In genomic region chr16:31878052-31878451, GRCm38 (mm10) we compare ENCODE assay signal across 27 mouse cellular contexts. TPM values are rescaled to one million over a fixed set of nuclear protein-coding genes. Genes with fewer than 3 reads are reported as not detected.
DNase-seq lines count a peak whose midpoint lies in the region; TF ChIP-seq lines count a peak whose summit lies in the region.
"Had no signal": no experiment of that assay in that cellular context is flagged by ENCODE, and none has a peak within 500 bp of the region (broad histone marks: within the 10 kb centered on the region; RNA-seq: fewer than 3 reads in every experiment).

No protein-coding gene starts in this region.

- TF ChIP-seq CTCF in left cerebral cortex, adult 2 months (IDR thresholded peaks at IDR 0.05) = no peak
- TF ChIP-seq CTCF in cortical plate, adult 2 months (IDR thresholded peaks at IDR 0.05; ENCODE audit: extremely low read depth, insufficient read depth, low read length) = no peak

- peaks cover 7% of the 10 kb centered on the region for H3K4me1 ChIP-seq in cortical plate, adult 2 months (ENCODE audit: control insufficient read depth, insufficient read depth, low read length)

- peak; percentile 83 for DNase-seq in heart, adult 11 months
- DNase-seq in heart, postnatal 10 days = no peak
- peak in 1 of 2 experiments; percentile 11 for DNase-seq in left cerebral cortex, adult 2 months (ENCODE audit: extremely low spot score in 1 of 2, low spot score in 2 of 2)
- no peak for DNase-seq in left cerebral cortex, adult 8-10 months (ENCODE audit: low spot score in 2 of 2)
- peak; percentile 24 for DNase-seq in NIH3T3 (ENCODE audit: low read depth)
- DNase-seq in thymus, adult 18-20 months = no peak

- intact Hi-C loops in heart, postnatal 10 days (cut with DNase I) = loop anchor here (1.0 kb wide), 1 partner anchor 40 kb away; no protein-coding TSS in a partner anchor
- intact Hi-C loops in left cerebral cortex, adult 2 months (cut with DNase I) = loop anchor here (2.0 kb wide), 1 partner anchor 41 kb away; no protein-coding TSS in a partner anchor

- no peak overlapping the region for H3K4me3 ChIP-seq in left cerebral cortex, adult 2 months
- H3K4me3 ChIP-seq in cortical plate, adult 2 months (ENCODE audit: insufficient read depth, low read length) = no peak overlapping the region
- H3K4me3 ChIP-seq: erythroblast, embryonic 14.5 days; forebrain, embryonic 12.5 days; forebrain, embryonic 15.5 days; heart, embryonic 12.5 days; heart, embryonic 15.5 days had no signal

- TF ChIP-seq POLR2A in cortical plate, adult 2 months (IDR thresholded peaks at IDR 0.05; ENCODE audit: extremely low read depth, insufficient read depth, low read length) = no peak

- H3K27ac ChIP-seq in left cerebral cortex, adult 2 months = peak overlapping the region; percentile 87
- peak overlapping the region; percentile 96 for H3K27ac ChIP-seq in cortical plate, adult 2 months (ENCODE audit: insufficient read depth, low read length)
- H3K27ac ChIP-seq: embryonic facial prominence, embryonic 13.5 days; forebrain, embryonic 12.5 days; forebrain, embryonic 15.5 days; heart, embryonic 15.5 days; hindbrain, embryonic 14.5 days; hindbrain, postnatal 0 days had no signal

RNA-seq across cellular contexts. Expression of gene Meltf, which starts 0.6 kb away (rescaled TPM):
- total RNA-seq in heart, postnatal 10 days (2021) = under 1 TPM in 1 of 2 experiments, not detected in 1; 0.05 TPM
- total RNA-seq in left cerebral cortex, adult 2 months (2021) = under 1 TPM; 0.51 to 0.54 TPM
- under 1 TPM; 0.59 to 0.72 (median 0.64) TPM for total RNA-seq in left cerebral cortex, adult 8-10 months (2022)
- polyA plus RNA-seq in cortical plate, adult 2 months (2012; rRNA removed) = 0.46 and 0.79 TPM in 2 replicates
- total RNA-seq: adrenal gland, adult 8-10 months; adrenal gland, postnatal 25 days; common myeloid progenitor, adult 5-6 weeks; gastrocnemius, adult 8-10 months; gastrocnemius, postnatal 25 days; heart, adult 8-10 months; MEL had no signal
- polyA plus RNA-seq: activated CD4-positive, CD25-positive, alpha-beta regulatory T cell, adult 4 months; C2C12; CD4-positive, CD25-positive, alpha-beta regulatory T cell, adult 4 months; erythroblast, embryonic 14.5 days; hindbrain, embryonic 11.5 days; inflammation-experienced regulatory T-cells, adult 6 months had no signal

RNA-seq across cellular contexts. Expression of gene Pigz, which starts 55.6 kb away (rescaled TPM):
- total RNA-seq in heart, postnatal 10 days (2021) = 1 to 10 TPM; 1.7 to 2.0 TPM
- 10 to 100 TPM; 20.7 to 20.9 TPM for total RNA-seq in left cerebral cortex, adult 2 months (2021)
- total RNA-seq in left cerebral cortex, adult 8-10 months (2022) = 10 to 100 TPM; 26.2 to 30.5 (median 28.8) TPM
- 24.6 and 25.4 TPM in 2 replicates for polyA plus RNA-seq in cortical plate, adult 2 months (2012; rRNA removed)
- total RNA-seq: adrenal gland, postnatal 25 days; common myeloid progenitor, adult 5-6 weeks had no signal

Comparison
In these comparisons a context has a peak if more than half of its experiments do, and no peak if none do; other contexts are left out.
1. DNase-seq: peak in heart, adult 11 months (single experiment) and NIH3T3 (single experiment); none in heart, postnatal 10 days (0 of 2), left cerebral cortex, adult 8-10 months (0 of 2) and thymus, adult 18-20 months (0 of 2).
2. RNA of gene Pigz, which starts 55.6 kb away (total RNA-seq): 26.2 to 30.5 TPM in left cerebral cortex, adult 8-10 months and 20.7 to 20.9 TPM in left cerebral cortex, adult 2 months; 1.7 to 2.0 TPM in heart, postnatal 10 days; every median in the first group is over 4 times any median in the second.